Mouse (Mus musculus) frontal cortex, postnatal 14 days (tissue): ENCODE results near the gene Thrb.

Experiments
- DNase-seq, 2 experiments: peaks; one replicate each; pipeline ENCODE4 v3.0.0; 2022; ENCODE audit warnings: low spot score in 2 of 2

Thrb gene

DNA sequence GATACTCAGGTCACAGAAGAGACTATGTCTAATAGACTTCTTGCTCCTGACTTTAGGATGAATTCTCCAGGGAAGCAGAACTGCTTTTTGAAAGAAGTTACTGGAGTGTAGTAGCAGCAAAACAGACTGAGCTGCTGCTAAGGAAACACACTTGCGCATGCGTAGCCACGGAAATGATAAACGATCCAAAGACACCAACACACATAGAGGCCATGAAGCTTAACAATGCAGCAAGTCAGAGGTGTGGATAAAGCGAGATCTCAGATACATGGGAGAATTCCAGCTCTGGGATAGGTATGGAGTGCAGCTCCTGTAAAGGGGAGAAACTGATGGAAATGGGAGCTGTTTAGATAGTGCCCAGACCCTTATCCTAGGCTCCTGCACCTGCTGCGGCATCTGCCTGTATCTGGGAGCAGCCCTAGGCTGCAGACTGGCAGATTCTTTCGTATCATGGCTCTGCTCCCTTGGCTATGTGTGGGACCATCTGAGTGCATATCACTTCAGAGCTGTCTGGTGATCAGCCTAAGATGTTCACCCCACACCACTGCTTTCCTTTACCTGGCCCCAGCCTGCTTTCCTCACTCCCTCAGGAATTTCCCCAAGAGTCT is 53.3 kb downstream of the Thrb start:
- no peak for DNase-seq

DNA sequence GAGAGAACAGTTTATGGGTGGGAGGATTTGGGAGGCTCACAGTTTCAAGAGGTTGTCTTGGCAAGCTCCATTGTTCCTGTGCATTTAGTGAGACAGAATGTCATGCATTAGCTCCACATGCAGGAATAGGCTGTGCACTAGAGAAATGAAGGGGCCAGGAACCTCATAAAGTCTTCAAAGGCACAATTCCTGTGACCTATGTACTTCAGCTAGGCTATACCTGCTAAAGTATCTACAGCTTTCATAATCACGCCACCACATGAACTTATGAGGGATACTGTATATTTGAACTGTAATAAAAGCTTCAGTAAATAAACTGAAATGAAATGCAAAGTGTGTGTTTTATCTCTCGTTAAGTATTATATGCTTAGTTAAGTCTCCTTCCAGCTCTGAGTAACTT is 59.4 kb downstream of the Thrb start:
- DNase-seq = no peak

- DNase-seq = peak in 1 of 2 experiments; percentile 15
Measured at GRCm38 (mm10) chr14:17722824-17723445, 62.9 kb downstream of the Thrb start.

- DNase-seq = no peak
Measured at GRCm38 (mm10) chr14:17724577-17724976, 64.5 kb downstream of the Thrb start.

- DNase-seq = no peak
Measured at GRCm38 (mm10) chr14:17726906-17727305, 66.8 kb downstream of the Thrb start.

DNA sequence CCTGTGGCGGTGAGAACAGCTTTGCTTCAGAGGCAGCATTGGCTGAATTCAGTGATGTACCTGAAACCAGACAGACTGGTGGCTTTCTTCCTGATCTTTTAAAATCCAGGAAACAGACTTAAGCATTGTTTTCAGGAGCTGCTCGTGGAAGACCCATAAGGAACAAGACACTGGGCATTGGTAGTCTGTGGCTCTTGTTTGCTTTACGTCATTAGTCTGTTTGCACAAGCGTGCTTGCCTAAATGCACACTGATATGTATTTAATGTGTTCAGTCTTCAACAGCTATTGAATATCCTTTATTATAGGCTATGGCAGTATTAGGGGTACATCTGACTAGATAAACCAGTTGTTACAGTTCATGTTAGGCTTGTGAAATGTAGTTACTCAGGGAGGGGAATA is 67.8 kb downstream of the Thrb start:
- DNase-seq = no peak

GRCm38 (mm10) chr14:17728889-17729288 is 68.8 kb downstream of the Thrb start:
- DNase-seq = no peak

GRCm38 (mm10) chr14:17731020-17731419 is 71.0 kb downstream of the Thrb start:
- DNase-seq = no peak

- DNase-seq = no peak
Measured at GRCm38 (mm10) chr14:17733077-17733778, 73.2 kb downstream of the Thrb start.

GRCm38 (mm10) chr14:17733779-17734137 is 73.7 kb downstream of the Thrb start:
- DNase-seq = no peak

DNA sequence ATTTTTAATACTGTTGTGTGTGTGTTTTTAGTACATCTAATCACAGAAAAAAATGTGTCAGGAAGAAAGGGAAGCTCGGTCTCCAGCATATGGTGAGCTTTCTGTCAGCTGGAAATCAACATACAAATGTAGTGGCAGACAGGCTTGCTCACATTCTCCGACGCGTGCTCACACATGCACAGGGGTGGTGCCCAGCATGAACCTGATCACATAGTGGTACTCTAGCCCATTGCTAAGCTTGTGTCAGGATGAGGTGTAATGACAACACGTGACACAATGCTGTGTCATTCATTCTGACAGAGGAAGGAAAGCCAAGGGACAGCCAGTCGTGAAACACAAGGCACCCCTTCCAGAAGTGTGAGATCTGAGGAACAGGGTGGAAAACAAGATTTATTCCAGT is 75.4 kb downstream of the Thrb start:
- DNase-seq = no peak

GRCm38 (mm10) chr14:17740903-17741302 is 80.8 kb downstream of the Thrb start:
- DNase-seq = no peak

DNA sequence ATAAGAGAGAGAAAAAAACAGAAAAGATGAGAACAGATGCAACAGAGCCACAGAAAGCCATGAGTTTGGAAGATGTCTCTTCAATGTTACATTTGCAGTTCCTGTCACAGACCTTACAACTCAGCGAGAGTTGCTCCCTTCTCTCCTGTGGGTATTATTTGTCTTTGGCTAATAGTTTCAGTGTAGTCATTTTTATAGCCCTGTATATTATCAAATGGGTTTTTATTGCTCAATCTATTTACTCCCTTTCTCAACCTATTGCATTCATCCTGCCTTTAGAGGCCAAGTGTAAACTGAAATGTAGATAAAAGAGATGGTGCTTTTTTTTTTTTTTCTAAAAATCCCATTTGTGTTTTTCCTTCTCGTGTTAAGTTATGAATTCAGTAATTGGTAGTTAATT is 82.2 kb downstream of the Thrb start:
- no peak for DNase-seq

DNA sequence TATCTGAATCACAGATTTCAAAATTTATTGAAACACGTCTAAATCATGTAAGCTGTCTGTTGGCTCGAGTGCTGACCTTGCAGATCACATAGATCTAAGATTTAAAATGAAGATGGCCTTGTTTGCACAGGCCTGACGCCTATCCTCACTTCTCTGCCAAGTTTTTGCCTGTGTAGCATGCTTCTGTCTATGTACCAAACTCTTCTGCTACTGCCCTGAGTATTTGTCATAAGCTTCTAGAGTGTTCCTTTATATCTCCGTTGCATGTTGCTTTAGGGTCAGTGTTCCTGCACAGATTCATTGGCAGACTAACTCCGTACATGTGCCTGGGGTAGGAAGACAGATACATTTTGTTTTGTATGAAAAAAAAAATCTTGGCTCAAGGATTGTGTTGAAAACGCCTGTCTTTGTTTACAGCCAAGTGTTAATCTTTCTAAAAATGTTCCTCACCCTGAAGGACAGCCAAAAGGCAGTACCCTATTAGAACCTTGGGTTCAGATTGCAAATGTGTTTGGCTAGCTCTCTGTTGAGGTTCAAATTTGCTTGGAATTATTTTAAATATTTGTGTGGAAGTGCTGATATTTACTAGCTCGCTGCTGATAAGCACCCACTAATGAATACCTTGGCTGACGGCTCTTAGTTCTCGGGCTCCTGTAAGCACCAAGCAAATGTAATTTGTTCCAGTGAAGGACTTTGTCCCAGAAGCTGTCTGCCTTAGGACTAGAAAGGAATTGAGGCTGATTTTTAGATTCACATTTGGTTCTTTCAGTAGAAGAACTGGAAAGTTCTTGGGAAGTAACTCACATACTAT is 83.0 kb downstream of the Thrb start:
- DNase-seq = no peak

DNA sequence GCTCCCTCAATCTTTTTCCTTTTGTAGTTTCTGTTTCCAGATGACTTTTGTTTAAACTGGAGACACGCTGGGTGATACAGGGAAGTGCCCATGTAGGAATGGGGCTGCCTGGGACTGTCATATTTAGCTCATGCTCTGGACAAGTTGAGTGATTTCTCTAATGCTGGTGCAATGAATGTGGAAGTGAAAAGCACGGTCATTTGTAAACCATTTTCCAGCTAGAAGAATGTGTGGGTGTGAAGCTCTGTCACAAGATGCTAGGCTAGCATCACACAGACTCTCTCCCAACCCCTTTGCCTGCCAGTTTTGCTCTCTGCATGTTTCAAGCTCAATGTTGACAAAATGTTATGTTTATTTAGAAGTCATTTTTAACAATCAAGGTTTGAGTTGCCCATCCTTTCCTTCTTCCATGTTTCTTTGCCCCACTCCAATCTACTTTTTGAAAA is 83.7 kb downstream of the Thrb start:
- DNase-seq = no peak

- no peak for DNase-seq
Measured at GRCm38 (mm10) chr14:17747922-17748321, 87.9 kb downstream of the Thrb start.

GRCm38 (mm10) chr14:17748945-17749344 is 88.9 kb downstream of the Thrb start:
- DNase-seq = no peak

DNA sequence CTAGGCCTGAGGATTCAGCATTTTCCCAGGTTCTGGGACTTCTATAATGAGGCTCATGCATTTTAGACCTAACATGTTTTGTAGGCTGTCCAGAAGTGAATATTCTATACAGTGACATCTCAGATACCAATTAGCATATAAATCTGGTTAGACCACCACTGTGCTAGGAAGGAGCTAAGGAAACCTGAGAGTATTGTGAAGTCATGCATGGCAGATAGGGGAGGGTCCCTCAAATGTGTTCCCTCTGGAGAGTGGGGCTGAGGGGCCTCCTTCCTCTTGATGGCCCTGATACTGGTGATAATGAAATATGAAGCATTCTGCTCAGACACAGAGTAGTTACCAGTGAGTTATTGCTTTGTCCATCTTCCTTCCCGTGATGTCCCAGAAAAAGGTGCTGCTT is 91.8 kb downstream of the Thrb start:
- DNase-seq = no peak

DNA sequence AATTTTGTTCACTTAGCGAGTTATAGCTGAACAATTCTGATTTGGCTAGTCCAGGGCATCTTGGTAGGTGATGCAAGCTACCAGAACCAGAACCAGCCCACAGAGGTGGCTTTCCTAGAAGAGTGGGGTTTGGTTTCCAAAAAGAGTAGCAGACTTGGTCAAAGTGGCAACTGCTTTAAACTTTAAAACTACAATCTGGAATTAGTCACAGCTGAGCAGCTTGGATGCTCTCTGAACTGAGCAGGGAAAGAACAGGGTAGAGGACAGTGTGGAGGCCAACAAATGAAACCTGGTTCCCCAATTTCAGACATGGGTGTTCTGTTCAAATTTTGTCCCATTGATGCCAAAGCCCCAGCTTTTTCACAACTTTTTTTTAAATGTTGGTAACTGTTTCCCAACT is 93.4 kb downstream of the Thrb start:
- no peak for DNase-seq

GRCm38 (mm10) chr14:17756732-17757131 is 96.7 kb downstream of the Thrb start:
- DNase-seq = no peak

GRCm38 (mm10) chr14:17767987-17768386 is 107.9 kb downstream of the Thrb start:
- DNase-seq = no peak

DNA sequence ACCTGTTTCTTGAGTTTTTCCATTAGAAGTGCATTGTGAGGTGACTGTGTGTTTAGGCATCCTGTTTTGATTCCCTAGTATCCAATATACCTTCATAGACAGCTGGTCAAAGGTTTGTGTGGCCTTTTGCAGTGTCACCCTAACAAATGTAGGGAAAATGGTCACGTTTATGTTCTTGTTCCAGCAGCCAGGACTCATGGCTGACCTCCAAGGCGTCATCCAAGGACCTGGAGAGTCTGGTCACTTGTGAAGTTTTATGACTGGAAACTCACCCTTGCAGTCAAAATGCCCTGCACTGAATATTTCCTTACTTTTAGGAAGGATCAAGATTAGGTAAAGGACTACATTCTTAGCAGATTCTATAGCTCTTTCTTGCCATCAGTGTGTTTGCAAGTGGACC is 114.3 kb downstream of the Thrb start:
- no peak for DNase-seq
